Mouse (Mus musculus): ENCODE measurements at regions not wholly inside any gene's neighbourhood (a gene's known extent, or its start where the extent isn't known, plus 50 kb on each side); places are given as distances from the start of the nearest gene placed in this dataset.

DNA sequence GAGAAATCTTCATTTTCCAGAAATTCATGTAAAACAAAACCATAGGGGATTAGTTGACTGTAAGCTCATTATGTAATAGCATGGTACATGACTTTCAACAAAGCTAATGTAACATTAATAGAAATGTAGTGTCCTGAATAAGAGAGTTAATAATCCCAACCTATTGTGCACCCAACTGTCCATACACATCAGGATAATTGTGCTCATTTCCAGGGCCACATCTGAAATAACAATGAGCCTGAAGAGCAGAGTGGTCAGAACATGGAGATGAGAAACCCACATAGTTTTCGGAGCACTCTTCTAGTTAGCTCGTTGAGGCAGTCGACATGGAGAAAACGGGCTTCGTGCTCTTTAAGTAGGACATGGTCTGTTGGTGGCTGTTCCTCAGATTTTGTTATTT lies 138.1 kb downstream of the Gm4791 start:
- Histone ChIP-seq H3K9ac (ENCODE audit: low read depth, low read length) (no peak overlapping the region), H3K9me3 (ENCODE audit: control insufficient read depth, low read length) (no peaks in the 10 kb centered on the region), H3K36me3 (ENCODE audit: control insufficient read depth, insufficient read depth, low read length) (no peaks in the 10 kb centered on the region), H3K27me3 (ENCODE audit: control insufficient read depth, insufficient read depth, low read length) (no peaks in the 10 kb centered on the region), H3K4me3 (ENCODE audit: low read depth, low read length) (no peak overlapping the region), H3K27ac (ENCODE audit: low read depth, low read length) (no peak overlapping the region), H3K4me2 (replicated peaks; ENCODE audit: low read depth, low read length) (no peak overlapping the region), H3K4me1 (replicated peaks; ENCODE audit: control insufficient read depth, insufficient read depth, low read length) (no peaks in the 10 kb centered on the region)
- 90% methylated on average over 5 of the region's 5 CpGs for WGBS
- ATAC-seq (ENCODE audit: low FRiP score): no peak
- DNase-seq (ENCODE audit: low spot score): no peak

DNA sequence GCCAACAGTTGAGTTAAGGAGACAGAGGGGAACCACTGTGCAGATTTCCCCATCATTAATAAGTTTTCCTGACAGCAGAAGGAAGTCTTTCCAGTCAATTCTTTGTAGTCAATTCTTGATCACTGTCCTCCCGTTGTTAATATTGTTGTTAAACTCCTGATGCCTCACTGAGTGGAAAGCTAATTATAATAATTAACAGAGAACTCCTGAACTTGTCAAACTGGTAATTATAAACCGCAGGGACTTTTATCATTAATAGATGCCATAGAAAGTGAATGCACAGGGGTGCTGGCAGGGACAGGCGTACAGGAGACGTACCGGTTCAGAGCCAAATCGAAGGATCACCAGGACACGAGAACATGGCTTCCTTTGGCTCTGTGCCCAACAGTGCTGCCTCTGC lies 154.9 kb downstream of the Gm4791 start:
- DNase-seq (ENCODE audit: low spot score) (no peak), ATAC-seq (ENCODE audit: low FRiP score) (no peak)
- Histone ChIP-seq H3K4me2 (replicated peaks; ENCODE audit: low read depth, low read length) (no peak overlapping the region), H3K9me3 (ENCODE audit: control insufficient read depth, low read length) (no peaks in the 10 kb centered on the region), H3K36me3 (ENCODE audit: control insufficient read depth, insufficient read depth, low read length) (no peaks in the 10 kb centered on the region), H3K27me3 (ENCODE audit: control insufficient read depth, insufficient read depth, low read length) (no peaks in the 10 kb centered on the region), H3K9ac (ENCODE audit: low read depth, low read length) (no peak overlapping the region), H3K4me1 (replicated peaks; ENCODE audit: control insufficient read depth, insufficient read depth, low read length) (no peaks in the 10 kb centered on the region), H3K4me3 (ENCODE audit: low read depth, low read length) (no peak overlapping the region), H3K27ac (ENCODE audit: low read depth, low read length) (no peak overlapping the region)
- WGBS: 89% methylated on average over 7 of the region's 7 CpGs

DNA sequence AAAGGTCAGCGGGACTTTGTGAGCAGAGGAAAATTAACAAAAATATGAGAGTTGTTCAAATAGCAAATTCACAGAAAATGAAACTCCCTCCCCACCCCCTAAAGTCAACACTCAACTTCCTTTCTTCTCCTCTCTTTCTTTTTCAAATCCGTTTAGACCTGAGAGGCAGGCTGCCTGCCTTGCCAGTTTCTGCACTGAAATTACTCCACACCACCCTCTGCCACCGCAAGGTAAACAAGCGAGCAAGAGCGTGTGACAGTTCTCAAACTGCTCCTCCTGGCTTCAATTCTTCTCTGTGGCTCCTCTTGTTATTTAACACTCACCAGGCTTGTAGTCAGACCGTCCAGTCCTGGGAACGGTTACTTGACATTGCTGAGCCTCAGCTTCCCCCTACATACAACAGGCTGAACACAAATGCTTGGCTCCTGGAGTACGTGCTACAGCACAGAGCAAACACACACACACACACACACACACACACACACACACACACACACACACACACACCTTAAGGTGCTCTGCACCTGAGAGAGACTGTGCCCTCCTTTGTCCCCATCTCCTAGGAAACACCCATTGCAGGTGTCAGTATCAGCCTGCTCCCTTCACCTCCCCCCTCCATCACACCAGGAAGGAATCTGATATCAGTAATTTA lies 167.1 kb downstream of the Gm4791 start:
- ATAC-seq (ENCODE audit: low FRiP score): no peak
- no peaks in the 10 kb centered on the region; the same call in 1 of the 2 replicates for H3K4me1 ChIP-seq (replicated peaks; ENCODE audit: control insufficient read depth, insufficient read depth, low read length)

DNA sequence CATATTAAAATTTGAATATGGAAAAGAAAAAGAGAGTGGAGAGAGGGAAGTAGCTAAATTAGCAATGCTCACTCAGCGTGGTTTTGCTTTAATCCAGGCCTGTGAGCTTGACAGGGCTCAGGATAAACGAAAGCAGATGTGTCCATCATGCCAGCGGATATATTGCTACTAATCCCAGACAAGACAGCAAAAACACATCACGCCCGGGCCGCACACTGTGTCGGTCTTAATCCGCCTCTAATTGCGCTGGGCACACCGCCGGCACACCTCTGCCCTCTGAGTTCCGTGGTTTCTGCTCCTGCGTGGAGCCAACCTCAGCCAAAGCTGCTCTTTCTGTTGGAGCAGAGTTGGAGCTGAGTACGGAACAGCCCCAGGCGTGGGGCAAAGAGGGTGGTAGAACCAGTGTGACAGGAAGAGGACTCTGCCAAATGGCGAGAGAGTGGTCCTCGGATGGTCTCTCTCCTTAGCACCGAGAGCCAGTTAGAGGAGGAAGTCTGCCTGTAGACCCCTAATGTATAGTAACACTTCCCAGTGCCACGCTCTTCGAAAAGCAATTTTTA lies 169.2 kb downstream of the Gm4791 start:
- peak; percentile 4 for DNase-seq (ENCODE audit: low spot score)

More for the DNA sequence above, 167.1 kb downstream of the Gm4791 start:
- no peak overlapping the region for H3K4me3 ChIP-seq (ENCODE audit: low read depth, low read length)
- H3K9me3 ChIP-seq (ENCODE audit: control insufficient read depth, low read length): no peaks in the 10 kb centered on the region
- H3K36me3 ChIP-seq (ENCODE audit: control insufficient read depth, insufficient read depth, low read length): no peaks in the 10 kb centered on the region
- 43% methylated on average over 8 of the region's 8 CpGs for WGBS
- no peak overlapping the region for H3K27ac ChIP-seq (ENCODE audit: low read depth, low read length)
- H3K27me3 ChIP-seq (ENCODE audit: control insufficient read depth, insufficient read depth, low read length): no peaks in the 10 kb centered on the region
- no peak overlapping the region for H3K9ac ChIP-seq (ENCODE audit: low read depth, low read length)
- no peak overlapping the region for H3K4me2 ChIP-seq (replicated peaks; ENCODE audit: low read depth, low read length)
- peak; percentile 7 for DNase-seq (ENCODE audit: low spot score)

DNA sequence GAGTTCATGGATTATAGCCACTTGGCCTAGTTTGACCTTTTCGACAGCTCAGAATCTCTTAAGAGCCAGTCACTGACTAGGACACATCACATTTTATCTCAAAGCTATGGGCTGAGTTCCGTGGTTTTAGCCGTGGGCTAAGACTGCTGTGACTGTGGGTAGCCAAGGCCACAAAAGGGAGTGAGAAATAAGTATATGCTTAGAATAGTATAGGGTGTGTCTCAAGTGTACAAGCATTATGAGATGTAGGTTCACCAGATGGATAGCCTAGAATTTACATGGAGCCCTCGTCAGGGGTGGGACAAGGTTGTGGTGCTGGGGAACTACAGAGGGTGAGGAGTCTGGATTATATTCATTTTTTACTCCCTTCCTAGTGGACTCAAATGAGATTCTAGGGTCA lies 177.5 kb downstream of the Gm4791 start:
- no peak for ATAC-seq (ENCODE audit: low FRiP score)
- H3K27me3 ChIP-seq (ENCODE audit: control insufficient read depth, insufficient read depth, low read length): no peaks in the 10 kb centered on the region
- no peak for DNase-seq (ENCODE audit: low spot score)
- H3K27ac ChIP-seq (ENCODE audit: low read depth, low read length): no peak overlapping the region
- whole genome bisulfite sequencing: 92% methylated on average over 4 of the region's 4 CpGs
- no peaks in the 10 kb centered on the region for H3K9me3 ChIP-seq (ENCODE audit: control insufficient read depth, low read length)
- no peak overlapping the region for H3K4me2 ChIP-seq (replicated peaks; ENCODE audit: low read depth, low read length)
- H3K9ac ChIP-seq (ENCODE audit: low read depth, low read length): no peak overlapping the region
- H3K4me3 ChIP-seq (ENCODE audit: low read depth, low read length): no peak overlapping the region
- no peaks in the 10 kb centered on the region for H3K4me1 ChIP-seq (replicated peaks; ENCODE audit: control insufficient read depth, insufficient read depth, low read length)
- no peaks in the 10 kb centered on the region for H3K36me3 ChIP-seq (ENCODE audit: control insufficient read depth, insufficient read depth, low read length)

More for the DNA sequence above, 169.2 kb downstream of the Gm4791 start:
- Histone ChIP-seq H3K4me1 (replicated peaks; ENCODE audit: control insufficient read depth, insufficient read depth, low read length) (no peaks in the 10 kb centered on the region; the same call in 1 of the 2 replicates), H3K36me3 (ENCODE audit: control insufficient read depth, insufficient read depth, low read length) (no peaks in the 10 kb centered on the region), H3K27ac (ENCODE audit: low read depth, low read length) (no peak overlapping the region), H3K9ac (ENCODE audit: low read depth, low read length) (no peak overlapping the region), H3K27me3 (ENCODE audit: control insufficient read depth, insufficient read depth, low read length) (no peaks in the 10 kb centered on the region), H3K4me3 (ENCODE audit: low read depth, low read length) (no peak overlapping the region), H3K4me2 (replicated peaks; ENCODE audit: low read depth, low read length) (no peak overlapping the region), H3K9me3 (ENCODE audit: control insufficient read depth, low read length) (no peaks in the 10 kb centered on the region)
- 74% methylated on average over 20 of the region's 20 CpGs for WGBS
- no peak for ATAC-seq (ENCODE audit: low FRiP score)

DNA sequence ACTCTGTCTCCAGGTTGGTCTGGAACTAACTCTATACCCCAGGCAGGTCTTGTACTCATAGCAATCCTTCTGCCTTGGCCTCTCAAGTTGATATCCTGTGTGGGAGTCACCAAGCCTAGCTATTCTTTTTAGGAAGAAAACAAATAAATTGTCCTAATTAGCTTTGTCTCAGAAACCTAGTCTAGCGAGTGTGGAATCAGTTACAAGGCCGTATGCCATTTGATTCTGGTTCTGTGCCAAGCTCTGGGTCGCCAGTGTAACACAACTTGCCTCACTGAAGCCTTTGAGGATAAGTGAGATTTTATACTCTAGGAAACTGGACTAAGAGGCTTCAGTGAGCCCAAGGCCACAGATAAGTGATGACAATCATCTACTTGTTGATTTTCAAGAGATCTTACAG lies 219.6 kb downstream of the Gm4791 start:
- no peaks in the 10 kb centered on the region for H3K4me1 ChIP-seq (replicated peaks; ENCODE audit: control insufficient read depth, insufficient read depth, low read length)
- no peak overlapping the region for H3K4me2 ChIP-seq (replicated peaks; ENCODE audit: low read depth, low read length)
- no peaks in the 10 kb centered on the region for H3K36me3 ChIP-seq (ENCODE audit: control insufficient read depth, insufficient read depth, low read length)
- H3K4me3 ChIP-seq (ENCODE audit: low read depth, low read length): no peak overlapping the region
- H3K27ac ChIP-seq (ENCODE audit: low read depth, low read length): no peak overlapping the region
- no peaks in the 10 kb centered on the region for H3K9me3 ChIP-seq (ENCODE audit: control insufficient read depth, low read length)
- DNase-seq (ENCODE audit: low spot score) (no peak), ATAC-seq (ENCODE audit: low FRiP score) (no peak)
- no peak overlapping the region for H3K9ac ChIP-seq (ENCODE audit: low read depth, low read length)
- H3K27me3 ChIP-seq (ENCODE audit: control insufficient read depth, insufficient read depth, low read length): no peaks in the 10 kb centered on the region
- 85% methylated on average over 3 of the region's 3 CpGs for whole genome bisulfite sequencing

DNA sequence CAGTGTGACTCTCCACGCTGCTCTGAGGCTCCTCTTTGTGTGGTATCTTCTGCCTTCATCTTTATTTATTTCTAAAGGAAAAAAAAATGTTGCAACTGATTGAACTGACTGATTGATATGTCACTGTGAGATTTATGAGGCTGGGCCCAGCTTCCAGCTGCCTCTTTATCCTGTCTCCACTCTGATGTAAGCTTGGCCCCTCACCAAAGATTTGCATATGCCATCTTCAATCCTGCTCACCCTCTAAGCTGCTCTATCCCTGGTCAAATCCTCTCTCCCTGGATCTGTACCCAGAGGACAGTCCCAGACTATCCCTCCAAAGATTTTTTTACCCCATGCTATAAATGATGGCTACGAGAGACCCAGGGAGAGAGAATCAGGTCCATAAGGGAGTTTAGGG lies 225.0 kb downstream of the Gm4791 start:
- H3K36me3 ChIP-seq (ENCODE audit: control insufficient read depth, insufficient read depth, low read length): no peaks in the 10 kb centered on the region
- no peaks in the 10 kb centered on the region for H3K4me1 ChIP-seq (replicated peaks; ENCODE audit: control insufficient read depth, insufficient read depth, low read length)
- no peak for ATAC-seq (ENCODE audit: low FRiP score)
- no peaks in the 10 kb centered on the region for H3K27me3 ChIP-seq (ENCODE audit: control insufficient read depth, insufficient read depth, low read length)
- no peak overlapping the region for H3K27ac ChIP-seq (ENCODE audit: low read depth, low read length)
- no peak overlapping the region for H3K4me3 ChIP-seq (ENCODE audit: low read depth, low read length)
- DNase-seq (ENCODE audit: low spot score): peak; percentile 4
- no peak overlapping the region for H3K9ac ChIP-seq (ENCODE audit: low read depth, low read length)
- no peaks in the 10 kb centered on the region for H3K9me3 ChIP-seq (ENCODE audit: control insufficient read depth, low read length)
- no peak overlapping the region for H3K4me2 ChIP-seq (replicated peaks; ENCODE audit: low read depth, low read length)
- 71% methylated on average over 2 of the region's 2 CpGs for WGBS

DNA sequence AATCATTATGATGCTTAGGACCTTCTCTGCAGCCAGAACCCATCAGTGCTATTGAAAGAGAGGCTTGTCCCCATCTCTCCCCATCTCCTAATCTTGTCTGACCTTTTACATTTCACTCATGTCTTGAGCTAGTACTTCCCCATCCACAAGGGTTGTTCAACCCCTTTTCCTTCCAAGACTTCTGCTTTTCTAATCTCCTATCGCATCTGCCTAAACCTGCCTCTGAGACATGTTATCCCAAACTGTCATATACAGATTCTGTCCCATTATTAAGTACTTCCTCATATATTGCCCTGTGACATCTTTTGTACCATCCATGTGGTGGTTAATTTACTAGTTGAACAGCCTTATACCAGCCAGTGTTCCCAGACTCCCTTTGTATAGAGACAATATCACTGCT lies 225.7 kb downstream of the Gm4791 start:
- Histone ChIP-seq H3K9ac (ENCODE audit: low read depth, low read length) (no peak overlapping the region), H3K4me2 (replicated peaks; ENCODE audit: low read depth, low read length) (no peak overlapping the region), H3K4me3 (ENCODE audit: low read depth, low read length) (no peak overlapping the region), H3K27me3 (ENCODE audit: control insufficient read depth, insufficient read depth, low read length) (no peaks in the 10 kb centered on the region), H3K9me3 (ENCODE audit: control insufficient read depth, low read length) (no peaks in the 10 kb centered on the region), H3K4me1 (replicated peaks; ENCODE audit: control insufficient read depth, insufficient read depth, low read length) (no peaks in the 10 kb centered on the region), H3K27ac (ENCODE audit: low read depth, low read length) (no peak overlapping the region), H3K36me3 (ENCODE audit: control insufficient read depth, insufficient read depth, low read length) (no peaks in the 10 kb centered on the region)
- no peak for ATAC-seq (ENCODE audit: low FRiP score)
- no peak for DNase-seq (ENCODE audit: low spot score)
- WGBS: 96% methylated on average over 1 of the region's 1 CpGs

DNA sequence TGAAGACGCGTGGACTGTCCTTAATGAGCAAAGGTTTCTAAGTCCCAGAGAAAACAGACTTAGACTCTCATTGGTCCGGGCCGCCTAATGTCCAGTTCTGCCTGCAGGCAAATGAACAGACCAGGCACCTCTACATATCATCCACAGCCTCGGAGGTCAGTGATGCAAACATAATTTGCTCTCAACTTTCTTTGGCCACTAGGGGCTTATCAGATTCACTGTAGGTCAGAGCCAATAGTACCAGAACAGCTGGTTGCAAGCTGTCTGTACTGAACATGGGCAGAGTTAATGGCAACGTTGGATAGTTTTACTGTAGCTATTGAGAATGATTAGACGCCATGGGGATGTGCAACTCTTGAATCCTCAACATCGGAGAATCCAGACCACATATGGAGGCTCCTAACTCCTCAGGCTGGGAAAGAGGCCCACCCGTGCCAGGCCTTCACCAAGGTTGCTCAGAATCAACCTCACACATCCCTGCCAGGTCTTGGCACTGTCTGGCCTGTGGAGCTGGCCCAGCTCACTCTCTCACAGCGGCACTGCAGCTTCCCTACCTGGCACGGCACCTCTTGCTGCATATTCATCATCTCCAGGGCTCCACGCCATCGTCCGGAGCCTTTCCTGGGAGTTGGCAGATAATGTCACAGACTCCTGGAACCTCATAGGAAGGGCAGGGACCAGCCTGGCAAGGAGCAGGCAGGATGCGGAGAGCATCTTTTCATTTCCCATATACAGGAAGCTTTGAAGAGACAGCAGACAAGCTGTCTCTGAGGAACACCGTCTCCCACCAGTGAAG lies 228.1 kb downstream of the Gm4791 start:
- WGBS: 90% methylated on average over 16 of the region's 16 CpGs
- Histone ChIP-seq H3K4me3 (ENCODE audit: low read depth, low read length) (no peak overlapping the region), H3K9ac (ENCODE audit: low read depth, low read length) (no peak overlapping the region), H3K4me1 (replicated peaks; ENCODE audit: control insufficient read depth, insufficient read depth, low read length) (no peaks in the 10 kb centered on the region), H3K36me3 (ENCODE audit: control insufficient read depth, insufficient read depth, low read length) (no peaks in the 10 kb centered on the region), H3K27me3 (ENCODE audit: control insufficient read depth, insufficient read depth, low read length) (no peaks in the 10 kb centered on the region), H3K27ac (ENCODE audit: low read depth, low read length) (no peak overlapping the region), H3K4me2 (replicated peaks; ENCODE audit: low read depth, low read length) (no peak overlapping the region), H3K9me3 (ENCODE audit: control insufficient read depth, low read length) (no peaks in the 10 kb centered on the region)
- ATAC-seq (ENCODE audit: low FRiP score) (no peak), DNase-seq (ENCODE audit: low spot score) (no peak)

Measured in hindbrain, embryonic 11.5 days (tissue).